Comparison of ENCODE assay signal across 7 mouse cellular contexts in genomic region chr5:127241925-127242762, GRCm38 (mm10). TPM values are rescaled to one million over a fixed set of nuclear protein-coding genes. Genes with fewer than 3 reads are reported as not detected.
A peak's percentile ranks its signal among the peaks of the same experiment; 100 is the strongest.
DNase-seq lines count a peak whose midpoint lies in the region; ATAC-seq and TF ChIP-seq lines count a peak whose summit lies in the region.

No protein-coding gene starts in this region.

- 0 out of 2 replicates have a peak, but pooled peaks cover 3% of the 10 kb centered on the region for H3K4me1 ChIP-seq in lung, embryonic 14.5 days (ENCODE audit: insufficient read depth)
- H3K4me1 ChIP-seq in hindbrain, embryonic 10.5 days (replicated peaks) = peaks cover 39% of the 10 kb centered on the region

- WGBS in lung, embryonic 14.5 days = under 1% methylated on average over 73 of the region's 73 CpGs
- WGBS in hindbrain, embryonic 10.5 days = under 1% methylated on average over 71 of the region's 73 CpGs

- H3K36me3 ChIP-seq in lung, embryonic 14.5 days (ENCODE audit: insufficient read depth) = no peaks in the 10 kb centered on the region
- H3K36me3 ChIP-seq in hindbrain, embryonic 10.5 days = no peaks in the 10 kb centered on the region

- no peaks in the 10 kb centered on the region for H3K9me3 ChIP-seq in lung, embryonic 14.5 days (ENCODE audit: low read depth, low read length)
- H3K9me3 ChIP-seq in hindbrain, embryonic 10.5 days = 0 out of 2 replicates have a peak, but pooled peaks cover 2% of the 10 kb centered on the region

- peak overlapping the region; percentile 71 for H3K4me2 ChIP-seq in lung, embryonic 14.5 days

- 0 out of 2 replicates have a peak, but pooled peaks cover 6% of the 10 kb centered on the region for H3K27me3 ChIP-seq in lung, embryonic 14.5 days (ENCODE audit: insufficient read depth, low read length)
- H3K27me3 ChIP-seq in hindbrain, embryonic 10.5 days (ENCODE audit: insufficient read depth, poor library complexity, severe bottlenecking) = peaks cover 76% of the 10 kb centered on the region

- no peak for TF ChIP-seq CTCF in lung, embryonic 14.5 days (IDR thresholded peaks at IDR 0.05; ENCODE audit: low read depth)

- H3K4me3 ChIP-seq in lung, embryonic 14.5 days (ENCODE audit: low read depth, low read length) = peak overlapping the region; percentile 73
- H3K4me3 ChIP-seq in hindbrain, embryonic 10.5 days = peak overlapping the region; percentile 76

- peak; percentile 64 for DNase-seq in lung, embryonic 14.5 days
- no peak for DNase-seq in lung, adult 18-20 months
- DNase-seq in cerebellum, adult 9-11 months = peak; percentile 58
- DNase-seq in hindbrain, embryonic 10.5 days (ENCODE audit: low spot score) = peak; percentile 65
- peak; percentile 35 for DNase-seq in lung, postnatal 10 days
- no peak for DNase-seq in urinary bladder, adult 2 months (ENCODE audit: low spot score)
- DNase-seq in thymus, postnatal 36 days = no peak

- peak overlapping the region; percentile 65 for H3K9ac ChIP-seq in lung, embryonic 14.5 days

- peak; percentile 86 for ATAC-seq in lung, embryonic 14.5 days (ENCODE audit: insufficient read depth)

- peak overlapping the region; percentile 73; the same call in 1 of the 2 replicates for H3K27ac ChIP-seq in lung, embryonic 14.5 days (ENCODE audit: low read depth)
- H3K27ac ChIP-seq in hindbrain, embryonic 10.5 days = peak overlapping the region; percentile 83

RNA-seq across cellular contexts. Expression of gene Tmem132c, which starts 0.5 kb away (rescaled TPM):
- polyA plus RNA-seq in lung, embryonic 14.5 days (2014; fragmentation: Nextera tagmentation; extraction: Ambion mirVana) = 23.3 and 28.5 TPM in 2 replicates
- polyA plus RNA-seq in hindbrain, embryonic 10.5 days (2016; fragmentation: Nextera tagmentation; extraction: Ambion mirVana) = 24.0 and 33.2 TPM in 2 replicates
- 0.81 and 0.96 TPM in 2 replicates for polyA plus RNA-seq in urinary bladder, adult 2 months (2012; rRNA removed)

Comparison
In these comparisons a context has a peak if more than half of its experiments do, and no peak if none do; other contexts are left out.
1. DNase-seq: peak in lung, embryonic 14.5 days (single experiment), cerebellum, adult 9-11 months (single experiment), hindbrain, embryonic 10.5 days (single experiment) and lung, postnatal 10 days (single experiment); none in lung, adult 18-20 months (0 of 2), urinary bladder, adult 2 months (single experiment) and thymus, postnatal 36 days (0 of 2).
2. RNA of gene Tmem132c, which starts 0.5 kb away (polyA plus RNA-seq): 23.3 to 28.5 TPM in lung, embryonic 14.5 days and 24.0 to 33.2 TPM in hindbrain, embryonic 10.5 days; 0.81 to 0.96 TPM in urinary bladder, adult 2 months; every median in the first group is over 10 times any median in the second.